Mouse (Mus musculus) CD8-positive naive resting alpha-beta T cell, adult 2 months (primary cell): ENCODE results near the gene Phf11c.
"Not testable (repeated sequence)": the region's sequence is repeated elsewhere in the genome, so short reads cannot be mapped to it uniquely, and the experiment has no call there.

ENCODE experiments used
- DNase-seq, 2 experiments: peaks; one replicate each; pipeline ENCODE4 v3.0.0; 2022; ENCODE audit warnings: low read depth in 2 of 2, low spot score in 2 of 2

The Phf11c gene

DNA sequence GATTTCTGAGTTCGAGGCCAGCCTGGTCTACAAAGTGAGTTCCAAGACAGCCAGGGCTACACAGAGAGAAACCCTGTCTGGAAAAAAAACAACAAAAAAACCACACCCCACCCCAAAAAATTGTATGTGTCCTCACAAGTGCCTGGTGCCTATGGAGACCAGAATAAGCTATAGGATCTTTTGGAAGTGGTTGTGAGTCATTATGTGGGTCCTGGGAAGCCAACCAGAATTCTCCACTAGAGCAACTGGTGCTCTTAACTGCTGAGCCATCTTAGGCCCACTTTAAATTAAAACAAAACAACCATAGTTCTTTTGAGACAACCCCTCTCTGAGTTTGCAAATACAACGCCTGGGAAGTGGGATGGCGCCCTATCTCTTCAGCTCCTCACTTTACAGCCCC lies at the start of gene Phf11c:
Phf11c (minus strand) TSS at position 101 of the 400 bp plus-strand sequence.
- DNase-seq: no peak

GRCm38 (mm10) chr14:59441472-59441805 lies 46.3 kb upstream of the Phf11c start:
- DNase-seq: no peak

DNA sequence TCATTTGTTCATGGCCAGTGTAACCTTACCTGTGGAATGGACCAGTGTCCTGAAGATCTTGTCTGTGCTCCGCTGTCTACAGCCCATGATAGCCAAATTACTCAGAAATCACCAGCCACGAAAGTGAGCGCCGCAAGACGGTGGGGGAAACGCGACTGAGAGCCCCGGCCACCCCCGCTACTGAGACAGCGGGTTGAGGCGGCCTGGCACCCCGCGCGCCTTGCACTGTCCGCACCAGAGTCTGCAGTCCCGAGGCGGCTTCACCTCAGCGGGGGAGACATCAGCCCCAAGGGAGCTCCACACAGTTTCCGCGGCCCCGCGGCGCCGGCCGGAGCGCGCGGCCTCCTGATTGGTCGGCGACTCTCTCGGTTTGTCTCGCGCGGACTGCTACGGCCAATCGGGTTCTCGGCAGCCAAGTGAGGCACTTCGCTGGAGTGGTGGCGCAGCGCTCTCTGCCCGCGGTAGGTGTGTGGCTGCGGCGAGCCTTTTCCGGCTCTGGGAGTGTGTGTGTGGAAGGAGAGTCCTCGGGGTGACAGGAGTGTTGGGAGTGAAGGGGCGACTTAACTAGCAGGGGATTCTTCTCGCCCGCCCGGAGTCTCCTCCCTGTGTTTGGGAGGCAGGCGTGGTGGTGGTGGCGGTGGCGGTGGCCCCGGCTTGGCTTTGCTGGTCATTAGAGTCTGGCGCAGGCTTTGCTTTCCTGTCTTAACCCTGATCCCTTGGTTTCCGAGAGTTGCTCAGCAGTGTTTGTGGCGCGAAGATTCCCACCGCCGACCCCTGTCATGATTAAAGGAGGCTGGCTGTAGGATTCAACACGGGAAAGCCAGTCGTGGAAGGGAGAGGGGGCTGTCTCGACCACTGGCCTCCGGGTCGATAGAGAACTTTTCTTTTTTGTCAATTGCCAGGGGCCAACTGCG lies 45.6 kb upstream of the Phf11c start, which contains the start of the genes Setdb2 and Cab39l:
Setdb2 (minus strand) TSS at position 327 of the 914 bp plus-strand sequence.
Cab39l (plus strand) TSS at position 415 of the 914 bp plus-strand sequence.
- DNase-seq: peak; percentile 92 to 95

DNA sequence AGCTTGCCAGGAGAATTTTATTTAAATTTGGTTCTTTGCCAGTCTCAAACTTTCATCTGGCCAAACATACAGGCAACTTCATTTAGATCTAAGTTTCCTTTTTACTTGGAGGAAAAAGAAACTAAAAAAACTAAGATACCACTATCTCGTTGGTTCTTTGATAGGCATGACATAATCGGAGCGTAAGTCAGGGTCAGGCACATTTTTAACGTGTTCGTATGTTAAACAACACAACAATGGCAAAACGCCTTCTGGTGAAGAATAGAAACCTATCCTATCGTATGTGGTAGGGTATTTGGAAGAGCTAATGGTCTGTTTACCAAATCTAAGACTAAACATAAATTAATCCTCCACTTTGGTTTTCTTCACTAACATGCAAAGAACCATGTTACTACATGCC lies 44.9 kb upstream of the Phf11c start:
- DNase-seq: no peak

DNA sequence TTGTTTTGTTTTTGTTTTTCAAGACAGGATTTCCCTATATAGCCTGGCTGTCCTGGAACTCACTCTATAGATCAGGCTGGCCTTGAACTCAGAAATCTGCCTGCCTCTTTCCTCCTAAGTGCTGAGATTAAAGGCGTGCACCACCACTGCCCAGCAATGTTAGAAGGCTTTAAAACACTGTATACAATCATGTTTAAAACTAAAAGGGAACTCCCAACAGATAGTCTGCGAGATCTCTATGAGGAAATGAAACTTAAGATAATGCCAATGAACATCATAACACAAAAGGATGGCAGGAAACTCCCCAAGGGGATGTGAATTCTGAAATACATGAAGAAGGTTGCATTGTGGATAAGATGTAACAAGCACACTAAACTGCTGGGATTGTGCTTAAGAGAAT lies 43.3 kb upstream of the Phf11c start:
- DNase-seq: no peak

DNA sequence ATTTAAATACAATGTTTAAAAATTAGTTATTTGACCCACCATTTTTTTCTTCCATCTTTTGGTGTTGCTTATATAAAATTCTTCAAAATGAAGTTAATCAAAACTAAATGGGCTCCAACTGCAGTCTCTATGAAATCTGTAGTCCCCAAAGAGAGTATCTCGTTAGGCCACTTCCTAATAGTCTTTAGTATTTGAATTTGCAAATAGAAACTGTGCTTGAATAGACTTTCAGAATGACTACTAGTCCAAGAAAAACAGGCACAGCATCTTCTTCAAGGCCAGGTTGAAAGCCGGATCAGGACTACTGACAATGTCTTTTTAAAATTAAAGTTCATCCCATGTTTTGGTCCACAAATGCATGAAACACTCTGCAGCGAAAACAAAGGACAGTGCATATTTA lies 42.2 kb upstream of the Phf11c start:
- no peak for DNase-seq

- no peak for DNase-seq
These were observed 40.0 kb upstream of the Phf11c start for GRCm38 (mm10) chr14:59435206-59435605.

GRCm38 (mm10) chr14:59433902-59434301 lies 38.7 kb upstream of the Phf11c start:
- no peak for DNase-seq

DNA sequence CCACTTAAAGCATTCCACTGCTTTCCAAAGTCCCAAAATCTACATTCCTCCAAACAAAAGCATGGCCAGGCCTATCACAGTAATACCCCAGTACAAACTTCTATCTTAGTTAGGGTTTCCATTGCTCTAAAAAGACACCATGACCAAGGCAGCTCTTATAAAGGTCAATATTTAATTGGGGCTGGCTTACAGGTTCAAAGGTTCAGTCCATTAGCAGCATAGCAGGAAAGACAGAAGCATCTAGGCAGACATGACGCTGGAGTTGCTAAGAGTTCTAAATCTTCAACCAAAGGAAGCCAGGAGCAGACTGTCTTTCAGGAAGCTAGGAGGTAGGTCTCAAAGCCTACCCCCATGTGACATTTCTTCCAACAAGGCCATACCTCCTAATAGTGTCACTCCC lies 35.4 kb upstream of the Phf11c start:
- DNase-seq: no peak

DNA sequence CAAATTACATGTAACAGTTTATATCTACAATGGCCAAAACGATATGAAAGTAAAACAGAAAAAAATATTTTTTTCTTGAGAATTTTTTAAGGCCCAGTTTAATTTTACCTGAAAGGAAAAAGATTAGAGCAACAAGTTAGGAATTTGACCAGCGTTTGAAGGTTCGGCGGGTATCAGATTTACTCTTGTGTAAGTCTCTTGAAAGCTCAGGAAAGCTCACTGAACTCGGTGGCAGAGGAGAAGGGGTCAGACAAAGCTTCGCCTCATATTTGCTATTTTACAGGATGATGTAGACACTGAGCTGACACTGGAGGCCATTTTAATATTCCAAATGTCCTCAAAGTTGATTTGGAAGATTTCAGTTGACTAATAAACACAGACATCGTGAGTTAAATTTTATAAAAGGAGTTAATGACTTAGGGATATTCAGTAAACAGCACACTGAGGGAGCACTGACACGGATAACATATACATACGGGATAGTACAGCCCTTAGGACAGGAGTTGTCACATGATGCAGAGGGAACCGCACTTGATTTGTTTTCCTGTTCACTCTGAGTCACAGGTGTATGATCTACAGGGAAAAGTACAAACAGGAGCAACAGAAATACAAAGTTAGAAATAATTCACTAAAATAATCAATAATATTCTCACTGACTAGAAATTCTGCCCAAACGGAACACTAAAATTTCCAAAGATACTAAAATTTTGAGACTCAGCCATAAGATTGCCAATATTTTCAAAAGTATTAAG lies 27.9 kb upstream of the Phf11c start:
- no peak for DNase-seq

- DNase-seq: no peak
These were observed 23.0 kb upstream of the Phf11c start for GRCm38 (mm10) chr14:59418171-59418570.

GRCm38 (mm10) chr14:59414979-59415378 lies 19.8 kb upstream of the Phf11c start:
- DNase-seq: not testable (repeated sequence)

GRCm38 (mm10) chr14:59396999-59397398 lies 1.8 kb upstream of the Phf11c start:
- peak; percentile 28 to 33 for DNase-seq

DNA sequence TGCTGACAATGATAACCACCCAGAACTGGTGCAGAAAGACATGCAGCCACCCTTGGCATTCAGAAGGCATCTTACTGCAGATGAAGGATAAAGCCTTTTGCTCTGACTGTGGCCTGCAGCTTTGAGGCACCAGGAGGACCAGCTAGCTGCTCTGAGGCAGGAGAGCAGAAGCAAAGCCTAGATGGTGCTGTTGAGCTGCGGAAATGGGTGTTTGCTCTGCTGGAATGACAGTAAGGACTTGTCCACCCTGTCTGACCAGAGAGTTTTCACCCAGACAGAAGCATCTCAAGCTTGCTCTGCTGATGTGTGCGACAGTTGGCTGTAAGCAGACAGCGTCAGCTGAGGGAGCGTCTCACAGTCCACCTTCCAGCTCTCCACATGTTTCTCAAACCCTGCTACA lies 5.0 kb downstream of the Phf11c start:
- not testable (repeated sequence) for DNase-seq

- DNase-seq: no peak
These were observed 5.6 kb downstream of the Phf11c start for GRCm38 (mm10) chr14:59389532-59389931.

GRCm38 (mm10) chr14:59370348-59371068 lies 24.7 kb downstream of the Phf11c start:
- no peak for DNase-seq

DNA sequence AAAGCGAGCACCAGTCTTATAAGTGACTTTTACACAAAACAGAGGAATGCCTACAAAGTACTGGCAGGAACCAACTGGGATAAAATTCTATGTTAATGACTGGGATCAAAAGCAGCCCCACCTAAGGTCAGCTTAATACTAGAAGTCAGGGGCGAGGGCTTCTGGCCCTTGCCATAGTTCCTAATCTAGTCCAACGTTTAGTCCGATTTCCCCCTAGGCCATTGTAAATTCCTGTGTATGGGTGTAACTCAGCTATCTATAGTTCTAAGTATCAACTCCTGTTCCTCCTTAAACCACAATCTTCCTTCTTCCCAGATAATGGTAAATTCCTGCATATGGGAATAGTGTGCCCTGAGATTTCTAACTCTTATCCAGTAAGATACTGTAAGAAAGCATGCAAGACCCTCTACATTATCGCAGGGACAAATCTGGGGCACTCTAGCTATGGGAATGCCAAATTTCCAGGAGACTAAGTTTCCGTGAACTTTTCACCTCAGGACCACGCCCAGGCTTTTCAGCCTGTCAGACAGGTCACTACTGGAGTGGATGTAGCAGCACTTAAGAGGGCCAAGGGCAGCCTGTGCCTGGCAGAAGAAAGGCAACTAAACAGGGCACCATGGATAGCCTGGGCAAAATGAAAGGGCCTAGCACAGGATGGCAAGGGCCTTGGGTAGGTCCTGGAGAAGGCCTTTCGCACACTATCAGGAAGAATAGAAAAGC lies 28.6 kb downstream of the Phf11c start:
- no peak for DNase-seq

- no peak for DNase-seq
These were observed 29.9 kb downstream of the Phf11c start, which contains the start of gene Phf11d for GRCm38 (mm10) chr14:59365244-59365644. TSS of gene Phf11d (minus strand) at chr14:59365470.

- DNase-seq: peak; percentile 6 to 27
These were observed 54.0 kb downstream of the Phf11c start, which contains the start of gene Phf11b for GRCm38 (mm10) chr14:59341189-59341588. TSS of gene Phf11b (minus strand) at chr14:59341351.

DNA sequence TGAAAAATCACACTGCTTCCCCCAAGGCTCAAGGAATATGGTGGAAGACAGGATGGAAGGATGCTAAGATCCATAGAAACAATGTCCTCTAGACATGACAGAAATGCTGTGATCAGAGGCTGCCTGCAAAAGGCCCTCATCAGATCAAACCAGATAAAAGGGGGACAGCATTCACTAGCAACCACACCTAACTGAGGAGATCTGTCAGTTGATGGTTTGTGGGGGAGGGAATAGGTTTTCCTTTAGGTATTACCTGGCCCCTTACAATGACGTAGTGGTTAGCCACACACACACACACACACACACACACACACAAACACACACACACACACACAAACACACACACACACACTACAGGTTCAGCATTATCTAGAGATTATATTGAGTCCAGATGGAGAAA lies 55.6 kb downstream of the Phf11c start:
- DNase-seq: no peak

DNA sequence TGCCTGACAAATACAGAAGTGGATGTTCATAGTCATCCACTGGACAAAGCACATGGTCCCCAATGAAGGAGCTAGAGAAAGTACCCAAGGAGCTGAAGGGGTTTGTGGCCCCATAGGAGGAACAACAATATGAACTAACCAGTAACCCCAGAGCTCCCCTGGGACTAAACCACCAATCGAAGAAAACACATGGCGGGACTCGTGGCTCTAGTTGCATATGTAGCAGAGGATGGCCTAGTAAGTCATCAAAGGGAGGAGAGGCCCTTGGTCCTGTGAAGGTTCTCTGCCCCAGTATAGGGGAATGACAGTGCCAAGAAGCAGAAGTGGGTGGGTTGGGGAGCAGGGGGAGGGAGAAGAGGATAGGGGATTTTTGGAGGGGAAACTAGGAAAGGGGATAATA lies 59.1 kb downstream of the Phf11c start:
- not testable (repeated sequence) for DNase-seq
